Mouse (Mus musculus) bone marrow macrophage, adult 2 months (primary cell): ENCODE measurements around the gene D930048N14Rik.

Experiments
- CTCF ChIP-seq: IDR thresholded peaks from 2 replicates; pipeline ENCODE4 v1.5.1; 2012; ENCODE audit warnings: low read depth, mild to moderate bottlenecking, low read length, moderate library complexity
- POLR2A ChIP-seq: IDR thresholded peaks from 2 replicates; pipeline ENCODE4 v1.6.1; 2012; ENCODE audit warnings: mild to moderate bottlenecking, low read depth, low read length, borderline replicate concordance

DNA sequence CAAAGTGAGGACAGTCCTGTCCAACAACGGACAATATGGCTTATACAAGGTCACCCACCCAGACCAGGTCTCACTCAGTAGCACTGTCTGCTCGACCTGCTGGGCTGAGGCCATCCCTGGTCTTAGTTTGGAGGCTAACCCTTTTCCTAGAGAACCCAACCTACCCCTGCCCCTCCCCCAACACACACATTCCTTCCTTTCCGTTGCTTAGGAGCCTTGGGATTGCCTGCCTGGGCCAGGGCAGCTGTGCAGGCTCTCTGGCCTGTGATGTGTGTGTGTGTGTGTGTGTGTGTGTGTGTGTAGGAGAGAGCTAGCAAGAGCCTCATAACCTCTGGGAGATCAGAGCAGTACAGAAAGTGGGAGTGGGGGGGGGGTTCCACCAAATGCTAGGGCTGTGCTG, 2.2 kb upstream of the D930048N14Rik start:
- TF ChIP-seq POLR2A (no peak), CTCF (no peak)
